Mouse (Mus musculus) A20 (cell line): ENCODE measurements around the gene Msi2.

Source experiments
- DNase-seq: peaks from one replicate; pipeline ENCODE4 v3.0.0-alpha.2; 2011; ENCODE audit warnings: low read depth, low spot score

Gene Msi2

GRCm38 (mm10) chr11:88447350-88447749 lies 271.0 kb downstream of the Msi2 start:
- no peak for DNase-seq

GRCm38 (mm10) chr11:88443905-88444304 lies 274.4 kb downstream of the Msi2 start:
- no peak for DNase-seq

- DNase-seq, result no peak
These were observed 275.0 kb downstream of the Msi2 start for GRCm38 (mm10) chr11:88443291-88443690.

GRCm38 (mm10) chr11:88441871-88442740 lies 276.2 kb downstream of the Msi2 start:
- peak; percentile 44 for DNase-seq

GRCm38 (mm10) chr11:88438659-88439058 lies 279.7 kb downstream of the Msi2 start:
- no peak for DNase-seq

GRCm38 (mm10) chr11:88436596-88436995 lies 281.7 kb downstream of the Msi2 start:
- DNase-seq, result no peak

- no peak for DNase-seq
These were observed 282.8 kb downstream of the Msi2 start for GRCm38 (mm10) chr11:88435543-88435942.

- DNase-seq, result no peak
These were observed 286.7 kb downstream of the Msi2 start for GRCm38 (mm10) chr11:88431363-88432269.

- no peak for DNase-seq
These were observed 288.0 kb downstream of the Msi2 start for GRCm38 (mm10) chr11:88430292-88430691.

- DNase-seq, result peak; percentile 24
These were observed 288.6 kb downstream of the Msi2 start for GRCm38 (mm10) chr11:88429680-88430079.

GRCm38 (mm10) chr11:88425631-88426101 lies 292.6 kb downstream of the Msi2 start:
- peak; percentile 80 for DNase-seq

- no peak for DNase-seq
These were observed 294.1 kb downstream of the Msi2 start for GRCm38 (mm10) chr11:88424034-88424767.

GRCm38 (mm10) chr11:88421057-88421578 lies 297.2 kb downstream of the Msi2 start:
- no peak for DNase-seq

- DNase-seq, result no peak
These were observed 298.5 kb downstream of the Msi2 start for GRCm38 (mm10) chr11:88419657-88420366.

GRCm38 (mm10) chr11:88419064-88419463 lies 299.2 kb downstream of the Msi2 start:
- DNase-seq, result no peak

GRCm38 (mm10) chr11:88414157-88414870 lies 304.0 kb downstream of the Msi2 start:
- no peak for DNase-seq

GRCm38 (mm10) chr11:88412423-88413094 lies 305.8 kb downstream of the Msi2 start:
- no peak for DNase-seq

GRCm38 (mm10) chr11:88408305-88408704 lies 310.0 kb downstream of the Msi2 start:
- DNase-seq, result no peak

- peak; percentile 59 for DNase-seq
These were observed 311.9 kb downstream of the Msi2 start for GRCm38 (mm10) chr11:88406408-88406915.
